Mouse (Mus musculus) G1E (cell line): ENCODE measurements around the gene Milr1. TPM values are rescaled to one million over a fixed set of nuclear protein-coding genes. Genes with fewer than 3 reads are reported as not detected.
"Not testable (repeated sequence)": the region's sequence is repeated elsewhere in the genome, so short reads cannot be mapped to it uniquely, and the experiment has no call there.

Experiments
- ATAC-seq: 2 replicates; pipeline ENCODE4 v1.8.0; 2016; ENCODE audit warnings: mild to moderate bottlenecking; ENCODE audit not compliant: insufficient number of reproducible peaks, poor library complexity, low FRiP score, severe bottlenecking; ENCODE audit errors: extremely low read depth
- DNase-seq: peaks from one replicate; pipeline ENCODE4 v3.0.0; 2012; ENCODE audit warnings: low spot score
- H3K27me3 ChIP-seq: 2 replicates; pipeline ENCODE4 v1.6.1; 2012; ENCODE audit warnings: mild to moderate bottlenecking, low read length, inconsistent platforms; ENCODE audit not compliant: insufficient read depth
- H3K36me3 ChIP-seq: replicated peaks from 2 replicates; pipeline ENCODE3; 2012; ENCODE audit warnings: mild to moderate bottlenecking, inconsistent platforms
- H3K4me1 ChIP-seq: 2 replicates; pipeline ENCODE4 v1.6.1; 2012; ENCODE audit warnings: low read depth, low read length, inconsistent platforms, mixed read lengths; ENCODE audit not compliant: insufficient read depth
- H3K4me3 ChIP-seq: 2 replicates; pipeline ENCODE4 v1.5.1; 2012; ENCODE audit warnings: low read depth, mild to moderate bottlenecking, inconsistent platforms, low read length, moderate library complexity, mixed read lengths
- H3K9me3 ChIP-seq: replicated peaks from 2 replicates; pipeline ENCODE4 v1.6.1; 2012; ENCODE audit warnings: inconsistent platforms
- CTCF ChIP-seq: IDR thresholded peaks from 2 replicates; pipeline ENCODE4 v1.5.1; 2012; ENCODE audit warnings: low read depth, low read length, inconsistent platforms, mixed read lengths
- GATA1 ChIP-seq: IDR thresholded peaks from 2 replicates; pipeline ENCODE4 v1.6.1; 2012; ENCODE audit warnings: borderline replicate concordance, low read length, inconsistent platforms, mixed read lengths
- GATA2 ChIP-seq: IDR thresholded peaks from 2 replicates; pipeline ENCODE4 v1.6.1; 2012; ENCODE audit warnings: low read depth, low read length, inconsistent platforms, borderline replicate concordance
- POLR2AphosphoS5 ChIP-seq: IDR thresholded peaks from 2 replicates; pipeline ENCODE4 v1.6.1; 2012; ENCODE audit warnings: low read depth, low read length, inconsistent platforms; ENCODE audit not compliant: insufficient replicate concordance
- TAL1 ChIP-seq: conservative IDR thresholded peaks from 2 replicates; pipeline ENCODE4 v1.6.1; 2012; ENCODE audit warnings: low read depth, low read length, inconsistent platforms, mixed read lengths
- polyA plus RNA-seq: library from polyadenylated mRNA; stranded (reverse); fragments of >175 nt; gene quantifications from 2 replicates; pipeline ENCODE4 v1.2.3, GENCODE M21; 2012
- total RNA-seq, 2 experiments: library from RNA; stranded (forward) in 1 of 2; stranded (reverse) in 1 of 2; fragments of 200-1000 nt in 1 of 2; fragments of >200 nt in 1 of 2; fragmentation: Nextera tagmentation in 1 of 2; gene quantifications; 2 replicates each; pipeline ENCODE4 v1.2.3; 2014 to 2017

The Milr1 gene
- total and polyA plus RNA-seq, 3 experiments, result 0.05 to 0.33 TPM; not detected in 1

- Histone ChIP-seq H3K27me3 (no peaks in the 10 kb centered on the region), H3K36me3 (peaks cover 61% of the 10 kb centered on the region), H3K4me1 (peaks cover 27% of the 10 kb centered on the region), H3K4me3 (peak within 1 kb of the TSS; percentile 82), H3K9me3 (no peaks in the 10 kb centered on the region)
- DNase-seq (peak; percentile 95), ATAC-seq (peak; percentile 76)
- TF ChIP-seq POLR2AphosphoS5, result no peak
- TF ChIP-seq GATA1, result no peak
- no peak for TF ChIP-seq TAL1
- no peak for TF ChIP-seq CTCF
- TF ChIP-seq GATA2, result no peak
Observed at GRCm38 (mm10) chr11:106788775-106789459, 37.9 kb downstream of the Milr1 start, which contains the start of the genes Ddx5 and Cep95. Ddx5 (minus strand) TSS chr11:106789185. Cep95 (plus strand) TSS chr11:106789252.

- Histone ChIP-seq H3K4me3 (peak overlapping the region; percentile 82), H3K27me3 (no peaks in the 10 kb centered on the region), H3K4me1 (peaks cover 24% of the 10 kb centered on the region), H3K36me3 (peaks cover 61% of the 10 kb centered on the region), H3K9me3 (no peaks in the 10 kb centered on the region)
- TF ChIP-seq TAL1, result no peak
- no peak for TF ChIP-seq CTCF
- no peak for TF ChIP-seq POLR2AphosphoS5
- TF ChIP-seq GATA1, result no peak
- TF ChIP-seq GATA2, result no peak
- peak; percentile 20 for DNase-seq
- ATAC-seq, result no peak
Observed at GRCm38 (mm10) chr11:106789649-106790048, 38.6 kb downstream of the Milr1 start.

- H3K4me1 ChIP-seq, result peaks cover 13% of the 10 kb centered on the region
- no peak overlapping the region for H3K4me3 ChIP-seq
- no peak for ATAC-seq
- peaks cover 70% of the 10 kb centered on the region for H3K36me3 ChIP-seq
- H3K9me3 ChIP-seq, result 0 out of 2 replicates have a peak, but pooled peaks cover 2% of the 10 kb centered on the region
- TF ChIP-seq POLR2AphosphoS5 (no peak), GATA2 (no peak), CTCF (no peak), GATA1 (no peak), TAL1 (no peak)
- no peak for DNase-seq
- no peaks in the 10 kb centered on the region for H3K27me3 ChIP-seq
Observed at GRCm38 (mm10) chr11:106793846-106794245, 42.8 kb downstream of the Milr1 start.

- Histone ChIP-seq H3K27me3 (no peaks in the 10 kb centered on the region), H3K9me3 (0 out of 2 replicates have a peak, but pooled peaks cover 2% of the 10 kb centered on the region), H3K36me3 (peaks cover 87% of the 10 kb centered on the region), H3K4me1 (peaks cover 9% of the 10 kb centered on the region), H3K4me3 (no peak overlapping the region)
- no peak for TF ChIP-seq TAL1
- no peak for TF ChIP-seq GATA2
- TF ChIP-seq GATA1, result no peak
- no peak for TF ChIP-seq POLR2AphosphoS5
- no peak for TF ChIP-seq CTCF
- no peak for ATAC-seq
- DNase-seq, result no peak
Observed at GRCm38 (mm10) chr11:106795679-106796078, 44.7 kb downstream of the Milr1 start.

GRCm38 (mm10) chr11:106802069-106802627 lies 51.1 kb downstream of the Milr1 start:
- DNase-seq, result no peak
- Histone ChIP-seq H3K4me3 (no peak overlapping the region), H3K9me3 (0 out of 2 replicates have a peak, but pooled peaks cover 2% of the 10 kb centered on the region), H3K36me3 (peaks cover 84% of the 10 kb centered on the region), H3K4me1 (no peaks in the 10 kb centered on the region), H3K27me3 (no peaks in the 10 kb centered on the region)
- no peak for ATAC-seq
- TF ChIP-seq POLR2AphosphoS5 (no peak), GATA2 (no peak), TAL1 (no peak), GATA1 (no peak), CTCF (no peak)

GRCm38 (mm10) chr11:106807442-106807841 lies 56.4 kb downstream of the Milr1 start:
- not testable (repeated sequence) for H3K9me3 ChIP-seq, H3K4me1 ChIP-seq, DNase-seq, H3K27me3 ChIP-seq, H3K4me3 ChIP-seq, ATAC-seq
- H3K36me3 ChIP-seq, result peaks cover 85% of the 10 kb centered on the region
